Mouse (Mus musculus) limb, embryonic 14.5 days (tissue): ENCODE results near the gene Nipbl. TPM values are rescaled to one million over a fixed set of nuclear protein-coding genes. Genes with fewer than 3 reads are reported as not detected.
A peak's percentile ranks its signal among the peaks of the same experiment; 100 is the strongest.
"Not testable (repeated sequence)": the region's sequence is repeated elsewhere in the genome, so short reads cannot be mapped to it uniquely, and the experiment has no call there.

Source experiments
- ATAC-seq: fragments of 200-750 bp; cut with Nextera tagmentation; 2 replicates; pipeline ENCODE4 v1.8.0; 2017; ENCODE audit warnings: low read depth, moderate number of reproducible peaks, moderate TSS enrichment; ENCODE audit not compliant: low FRiP score
- DNase-seq: peaks from one replicate; pipeline ENCODE4 v3.0.0-alpha.2; 2015; ENCODE audit warnings: low spot score
- H3K27ac ChIP-seq: fragments of 300-500 bp; sonication (generic); replicated peaks from 2 replicates; pipeline ENCODE4 v1.5.1; 2014; ENCODE audit warnings: low read depth, mild to moderate bottlenecking, low read length, moderate library complexity, mixed read lengths
- H3K27me3 ChIP-seq: fragments of 300-500 bp; sonication (generic); 2 replicates; pipeline ENCODE4 v1.6.1; 2014; ENCODE audit warnings: low read length, mixed read lengths; ENCODE audit not compliant: control insufficient read depth, insufficient read depth
- H3K36me3 ChIP-seq: fragments of 300-500 bp; sonication (generic); 2 replicates; pipeline ENCODE4 v1.6.1; 2014; ENCODE audit warnings: mild to moderate bottlenecking, low read length, moderate library complexity, mixed read lengths; ENCODE audit not compliant: control insufficient read depth, insufficient read depth
- H3K4me1 ChIP-seq: fragments of 300-500 bp; sonication (generic); 2 replicates; pipeline ENCODE4 v1.6.1; 2014; ENCODE audit warnings: antibody characterized with exemption, low read length, mixed read lengths; ENCODE audit not compliant: control insufficient read depth, insufficient read depth
- H3K4me2 ChIP-seq: fragments of 300-500 bp; sonication (generic); replicated peaks from 2 replicates; pipeline ENCODE4 v1.6.1; 2014; ENCODE audit warnings: low read depth, mild to moderate bottlenecking, low read length, moderate library complexity; ENCODE audit not compliant: severe bottlenecking
- H3K4me3 ChIP-seq: fragments of 300-500 bp; sonication (generic); replicated peaks from 2 replicates; pipeline ENCODE4 v1.5.1; 2014; ENCODE audit warnings: low read length
- H3K9ac ChIP-seq: fragments of 300-500 bp; sonication (generic); 2 replicates; pipeline ENCODE4 v1.6.1; 2014; ENCODE audit warnings: mild to moderate bottlenecking, low read depth, low read length, moderate library complexity; ENCODE audit not compliant: severe bottlenecking
- H3K9me3 ChIP-seq: fragments of 300-500 bp; sonication (generic); 2 replicates; pipeline ENCODE4 v1.6.1; 2016; ENCODE audit warnings: low read length; ENCODE audit not compliant: control insufficient read depth
- POLR2A ChIP-seq: fragments of 200-500 bp; IDR thresholded peaks from 2 replicates; pipeline ENCODE4 v1.8.0; 2012; ENCODE audit warnings: inconsistent platforms, mild to moderate bottlenecking, moderate library complexity, borderline replicate concordance; ENCODE audit not compliant: insufficient read depth, insufficient read length; ENCODE audit errors: extremely low read depth
- WGBS: fragments of 180-500 bp; shearing (Covaris S2); extraction: QIAGEN DNeasy Blood & Tissue Kit; methylation state at CpG from one replicate; pipeline ENCODE4 v1.1.7; 2014; 5-methylcytosine and 5-hydroxymethylcytosine counted together
- polyA plus RNA-seq, 2 experiments: library from polyadenylated mRNA; depleted of rRNA in 1 of 2; stranded (reverse) in 1 of 2; unstranded in 1 of 2; fragments of >200 nt; fragmentation: Nextera tagmentation in 1 of 2; extraction: Ambion mirVana in 1 of 2; gene quantifications; 2 replicates each; pipeline versions ENCODE4 v1.2.1 to v1.2.3; 2012 to 2014

Nipbl gene
- polyA plus RNA-seq, 2 experiments, result 17.6 to 23.4 TPM

DNA sequence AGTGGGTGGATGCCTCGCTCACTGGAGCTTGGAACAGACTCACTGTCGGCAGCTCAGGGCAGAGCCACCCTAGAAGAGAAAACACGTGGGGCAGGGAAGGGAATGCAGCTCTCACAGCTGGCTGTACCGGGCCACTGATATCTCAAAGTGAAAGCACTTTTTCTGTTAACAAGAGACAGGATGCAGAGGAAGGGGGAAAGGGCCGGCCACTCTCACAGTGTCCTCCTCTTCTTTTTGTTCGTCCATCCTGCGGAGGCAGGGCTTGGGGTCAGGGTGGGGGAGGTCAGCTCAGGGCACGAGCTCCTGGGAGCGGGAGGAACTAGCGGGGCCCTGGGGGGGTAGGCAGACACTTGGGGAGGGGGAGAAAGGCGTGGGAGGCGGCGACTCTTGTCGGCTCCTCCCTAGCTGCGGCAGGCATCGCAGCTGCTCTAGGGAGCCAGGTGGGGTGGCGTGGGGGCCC lies 164.9 kb downstream of the Nipbl start:
- DNase-seq (no peak), ATAC-seq (no peak)
- peak overlapping the region; percentile 50; the same call in 1 of the 2 replicates for H3K9ac ChIP-seq
- no peaks in the 10 kb centered on the region for H3K4me1 ChIP-seq
- peak overlapping the region; percentile 31 for H3K4me3 ChIP-seq
- no peaks in the 10 kb centered on the region for H3K36me3 ChIP-seq
- H3K4me2 ChIP-seq, result peak overlapping the region; percentile 51
- WGBS, result 32% methylated on average over 14 of the region's 17 CpGs
- no peaks in the 10 kb centered on the region for H3K27me3 ChIP-seq
- TF ChIP-seq POLR2A, result no peak
- H3K9me3 ChIP-seq, result 0 out of 2 replicates have a peak, but pooled peaks cover 5% of the 10 kb centered on the region
- H3K27ac ChIP-seq, result no peak overlapping the region; the same call in 1 of the 2 replicates

GRCm38 (mm10) chr15:8277916-8278315 lies 166.3 kb downstream of the Nipbl start:
- not testable (repeated sequence) for ATAC-seq, H3K4me1 ChIP-seq, H3K9me3 ChIP-seq, H3K9ac ChIP-seq, H3K27me3 ChIP-seq, H3K4me2 ChIP-seq, DNase-seq, H3K27ac ChIP-seq, H3K36me3 ChIP-seq, H3K4me3 ChIP-seq
- WGBS, result 89% methylated on average over 4 of the region's 4 CpGs

DNA sequence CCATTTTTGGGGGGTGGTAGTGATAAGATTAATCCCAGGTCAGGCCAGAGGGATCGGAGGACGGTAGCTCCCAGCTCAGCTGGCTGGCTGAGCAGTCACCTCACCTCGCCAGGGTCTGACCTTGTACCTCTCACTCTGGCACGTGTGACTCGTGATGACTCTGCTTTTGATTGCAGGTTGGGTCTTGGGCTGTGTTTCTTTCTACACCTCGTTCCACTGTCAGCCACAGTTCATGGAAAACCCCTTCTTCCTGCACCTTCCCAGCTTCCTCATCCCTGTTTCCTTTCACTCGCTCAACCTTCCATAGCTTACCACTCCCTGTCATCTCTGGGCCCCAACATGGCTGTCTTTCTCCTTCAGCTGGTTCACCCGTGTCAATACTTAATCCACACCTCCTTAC lies 172.3 kb downstream of the Nipbl start:
- DNase-seq (no peak), ATAC-seq (no peak)
- H3K9ac ChIP-seq, result no peak overlapping the region
- no peak overlapping the region for H3K4me2 ChIP-seq
- H3K4me1 ChIP-seq, result no peaks in the 10 kb centered on the region
- no peak for TF ChIP-seq POLR2A
- H3K27me3 ChIP-seq, result no peaks in the 10 kb centered on the region
- no peak overlapping the region for H3K4me3 ChIP-seq
- no peak overlapping the region for H3K27ac ChIP-seq
- WGBS, result 87% methylated on average over 8 of the region's 8 CpGs
- peaks cover 58% of the 10 kb centered on the region for H3K36me3 ChIP-seq
- 0 out of 2 replicates have a peak, but pooled peaks cover 5% of the 10 kb centered on the region for H3K9me3 ChIP-seq

- DNase-seq, result no peak
- no peak for TF ChIP-seq POLR2A
- no peak overlapping the region for H3K27ac ChIP-seq
- H3K9ac ChIP-seq, result no peak overlapping the region
- no peak overlapping the region for H3K4me2 ChIP-seq
- WGBS, result 93% methylated on average over 8 of the region's 8 CpGs
- H3K9me3 ChIP-seq, result no peaks in the 10 kb centered on the region
- no peaks in the 10 kb centered on the region for H3K4me1 ChIP-seq
- peaks cover 88% of the 10 kb centered on the region for H3K36me3 ChIP-seq
- ATAC-seq, result no peak
- H3K27me3 ChIP-seq, result no peaks in the 10 kb centered on the region
- no peak overlapping the region for H3K4me3 ChIP-seq
Observed at GRCm38 (mm10) chr15:8268231-8268630, 176.0 kb downstream of the Nipbl start.

DNA sequence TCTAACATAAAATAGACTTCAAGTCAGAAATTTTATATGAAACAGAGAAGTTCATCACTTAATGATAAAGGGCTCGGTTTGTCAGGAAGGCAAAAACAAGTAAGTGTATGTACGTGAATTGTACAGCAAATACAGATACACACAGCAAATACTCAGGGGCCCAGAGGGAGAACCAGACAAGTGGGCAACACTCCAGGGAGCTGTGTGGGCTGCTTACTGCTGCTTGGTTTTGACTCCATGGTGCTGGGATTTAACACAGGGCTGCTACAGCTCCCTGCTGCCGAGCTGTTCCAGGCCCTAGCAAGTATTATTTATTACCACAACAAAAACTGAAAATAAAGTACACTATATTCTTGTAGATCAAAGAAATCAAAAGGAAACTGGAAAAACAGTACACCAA lies 177.1 kb downstream of the Nipbl start:
- Histone ChIP-seq H3K4me2 (no peak overlapping the region), H3K4me3 (no peak overlapping the region), H3K36me3 (peaks cover 86% of the 10 kb centered on the region), H3K9ac (no peak overlapping the region), H3K27me3 (no peaks in the 10 kb centered on the region), H3K27ac (no peak overlapping the region), H3K9me3 (no peaks in the 10 kb centered on the region), H3K4me1 (no peaks in the 10 kb centered on the region)
- ATAC-seq (no peak), DNase-seq (no peak)
- WGBS, result 88% methylated on average over 3 of the region's 3 CpGs
- TF ChIP-seq POLR2A, result no peak

- no peak for ATAC-seq
- Histone ChIP-seq H3K36me3 (peaks cover 80% of the 10 kb centered on the region), H3K9ac (no peak overlapping the region), H3K4me2 (no peak overlapping the region), H3K9me3 (no peaks in the 10 kb centered on the region), H3K27me3 (no peaks in the 10 kb centered on the region), H3K27ac (no peak overlapping the region), H3K4me3 (no peak overlapping the region), H3K4me1 (no peaks in the 10 kb centered on the region)
- DNase-seq, result no peak
- WGBS, result 91% methylated on average over 3 of the region's 3 CpGs
- no peak for TF ChIP-seq POLR2A
Observed at GRCm38 (mm10) chr15:8265946-8266345, 178.3 kb downstream of the Nipbl start.

Other genes starting within 250 kb of the Nipbl start
- gene Gm2310, start 75.5 kb upstream of the Nipbl start, polyA plus RNA-seq (2012; rRNA removed), result not detected in 2 replicates
- gene Gm2310, start 75.5 kb upstream of the Nipbl start, polyA plus RNA-seq (2014; fragmentation: Nextera tagmentation; extraction: Ambion mirVana), result not detected in 2 replicates